18 mouse cellular contexts compared by ENCODE assay signal in genomic region chr6:12262641-12263400, GRCm38 (mm10).
DNase-seq lines count a peak whose midpoint lies in the region; ATAC-seq and TF ChIP-seq lines count a peak whose summit lies in the region.
"Had no signal": no experiment of that assay in that cellular context is flagged by ENCODE, and none has a peak within 500 bp of the region (broad histone marks: within the 10 kb centered on the region; RNA-seq: fewer than 3 reads in every experiment).

No protein-coding gene starts in this region.

- H3K9me3 ChIP-seq in CH12.LX (replicated peaks; ENCODE audit: low read length) (no peaks in the 10 kb centered on the region), MEL (replicated peaks; ENCODE audit: insufficient read depth, low read length) (no peaks in the 10 kb centered on the region)
- H3K9me3 ChIP-seq in hindbrain, postnatal 0 days (ENCODE audit: low read length): no peaks in the 10 kb centered on the region
- H3K9me3 ChIP-seq: embryonic facial prominence, embryonic 10.5 days; heart, embryonic 10.5 days had no signal

- H3K27me3 ChIP-seq in CH12.LX (replicated peaks): no peaks in the 10 kb centered on the region
- no peaks in the 10 kb centered on the region for H3K27me3 ChIP-seq in MEL (ENCODE audit: control insufficient read depth in 1 of 2, insufficient read depth in 2 of 2, low read length in 2 of 2)
- no peaks in the 10 kb centered on the region for H3K27me3 ChIP-seq in hindbrain, postnatal 0 days (ENCODE audit: insufficient read depth, low read length)

- no peak for ATAC-seq in hindbrain, postnatal 0 days
- ATAC-seq in activated CD4-positive, CD25-positive, alpha-beta regulatory T cell, adult 4 months: no peak
- ATAC-seq: forebrain, postnatal 0 days; hindbrain, embryonic 16.5 days had no signal

- TF ChIP-seq RAD21 in CH12.LX (IDR thresholded peaks at IDR 0.05; ENCODE audit: low read depth, low read length): no peak
- no peak for TF ChIP-seq RAD21 in MEL (IDR thresholded peaks at IDR 0.05; ENCODE audit: low read depth, low read length)

- WGBS in hindbrain, postnatal 0 days: 87% methylated on average over 15 of the region's 15 CpGs

- no peak for TF ChIP-seq POLR2A in CH12.LX (IDR thresholded peaks at IDR 0.05; ENCODE audit: low read depth, low read length)
- TF ChIP-seq POLR2A in MEL (IDR thresholded peaks at IDR 0.05; ENCODE audit: control insufficient read depth in 1 of 2, insufficient read depth in 1 of 2, low read depth in 1 of 2, low read length in 2 of 2, poor library complexity in 1 of 2): no peak

- H3K27ac ChIP-seq in CH12.LX (ENCODE audit: insufficient read depth, low read depth) (no peak overlapping the region), MEL (ENCODE audit: control insufficient read depth, low read depth, low read length) (no peak overlapping the region)
- H3K27ac ChIP-seq in hindbrain, postnatal 0 days: no peak overlapping the region
- H3K27ac ChIP-seq: embryonic facial prominence, embryonic 10.5 days; heart, embryonic 10.5 days had no signal

- dilution Hi-C loops in CH12.LX (cut with MboI; ENCODE audit: extremely low pct_ligation_motif_present, extremely low pct_unique_long_range_greater_than_20kb, low sequenced_read_pairs): no loop called here

- peak overlapping the region; percentile 65 for H3K4me2 ChIP-seq in CH12.LX (ENCODE audit: insufficient read depth, low read depth, poor library complexity, severe bottlenecking)
- H3K4me2 ChIP-seq in hindbrain, postnatal 0 days (ENCODE audit: low read depth, low read length): no peak overlapping the region
- H3K4me2 ChIP-seq: midbrain, embryonic 11.5 days had no signal

- 0 out of 4 replicates have a peak, but pooled peaks cover 0 to 5% of the 10 kb centered on the region in 2 experiments for H3K4me1 ChIP-seq in CH12.LX (ENCODE audit: control insufficient read depth in 1 of 2, insufficient read depth in 2 of 2)
- no peaks in the 10 kb centered on the region for H3K4me1 ChIP-seq in MEL (ENCODE audit: control insufficient read depth in 1 of 2, insufficient read depth in 2 of 2, low read length in 2 of 2)
- H3K4me1 ChIP-seq in hindbrain, postnatal 0 days (ENCODE audit: insufficient read depth, low read length): no peaks in the 10 kb centered on the region
- H3K4me1 ChIP-seq: heart, embryonic 10.5 days had no signal

- H3K36me3 ChIP-seq in CH12.LX (replicated peaks in 1 of 2; ENCODE audit: control insufficient read depth in 1 of 2, insufficient read depth in 1 of 2, low read length in 1 of 2) (no peaks in the 10 kb centered on the region), MEL (ENCODE audit: control insufficient read depth in 1 of 2, insufficient read depth in 2 of 2, low read length in 2 of 2) (no peaks in the 10 kb centered on the region)
- H3K36me3 ChIP-seq in hindbrain, postnatal 0 days (ENCODE audit: insufficient read depth, low read length): no peaks in the 10 kb centered on the region
- H3K36me3 ChIP-seq: embryonic facial prominence, embryonic 10.5 days; heart, embryonic 10.5 days had no signal

- TF ChIP-seq CTCF in CH12.LX (conservative IDR thresholded peaks at IDR 0.05 in 1 of 2, IDR thresholded peaks at IDR 0.05 in 1 of 2; ENCODE audit: low read depth in 2 of 2, low read length in 2 of 2) (no peak), MEL (IDR thresholded peaks at IDR 0.05 in 2 of 3, conservative IDR thresholded peaks at IDR 0.05 in 1 of 3; ENCODE audit: control insufficient read depth in 1 of 3, insufficient read depth in 1 of 3, low read depth in 2 of 3, low read length in 3 of 3, poor library complexity in 1 of 3, severe bottlenecking in 1 of 3) (no peak)
- no peak for TF ChIP-seq CTCF in hindbrain, postnatal 0 days (IDR thresholded peaks at IDR 0.05; ENCODE audit: low read depth)

- DNase-seq in CH12.LX (ENCODE audit: extremely low read depth) (no peak), MEL (ENCODE audit: low read depth, low spot score) (peak; percentile 4)
- peak; percentile 55 for DNase-seq in adrenal gland, postnatal 25 days
- DNase-seq in cerebellum, adult 9-11 months: peak; percentile 87
- no peak for DNase-seq in hindbrain, postnatal 0 days (ENCODE audit: low spot score)
- no peak for DNase-seq in left cerebral cortex, adult 18-20 months (ENCODE audit: low spot score in 2 of 2)
- DNase-seq: forebrain, postnatal 0 days; gastrocnemius, postnatal 14 days; kidney, adult 2 months; kidney, postnatal 25 days; layer of hippocampus, postnatal 36 days had no signal

- no peak overlapping the region for H3K4me3 ChIP-seq in CH12.LX (replicated peaks in 1 of 3; ENCODE audit: low read depth in 2 of 3, low read length in 2 of 3, poor library complexity in 1 of 3)
- H3K4me3 ChIP-seq in MEL (ENCODE audit: control insufficient read depth in 1 of 2, insufficient read depth in 1 of 2, low read depth in 2 of 2, low read length in 2 of 2): no peak overlapping the region
- no peak overlapping the region for H3K4me3 ChIP-seq in hindbrain, postnatal 0 days (ENCODE audit: low read length)
- H3K4me3 ChIP-seq: embryonic facial prominence, embryonic 10.5 days; erythroblast, embryonic 14.5 days; heart, embryonic 10.5 days; myocyte had no signal

- in situ Hi-C loops in CH12.LX (cut with MboI; ENCODE audit: low pct_ligation_motif_present, low pct_unique_long_range_greater_than_20kb, low sequenced_read_pairs): no loop called here

- H3K79me2 ChIP-seq in CH12.LX (replicated peaks; ENCODE audit: control insufficient read depth, extremely low read depth, insufficient read depth, poor library complexity, severe bottlenecking): no peaks in the 10 kb centered on the region
- no peaks in the 10 kb centered on the region for H3K79me2 ChIP-seq in MEL (ENCODE audit: control insufficient read depth, insufficient read depth, low read length, poor library complexity)

- no peak for TF ChIP-seq EP300 in CH12.LX (IDR thresholded peaks at IDR 0.05; ENCODE audit: low read length)
- no peak for TF ChIP-seq EP300 in MEL (IDR thresholded peaks at IDR 0.05; ENCODE audit: low read depth in 1 of 2, low read length in 2 of 2)

- H3K9ac ChIP-seq in CH12.LX (ENCODE audit: insufficient read depth, low read depth) (no peak overlapping the region), MEL (ENCODE audit: control insufficient read depth, low read depth, low read length, poor library complexity, severe bottlenecking) (no peak overlapping the region)
- H3K9ac ChIP-seq in hindbrain, postnatal 0 days (replicated peaks; ENCODE audit: low read length): no peak overlapping the region
- H3K9ac ChIP-seq: forebrain, postnatal 0 days had no signal

TF ChIP-seq in CH12.LX, 34 proteins besides CTCF, POLR2A, EP300 and RAD21:
- TF ChIP-seq MXI1 (IDR thresholded peaks at IDR 0.05; ENCODE audit: low read depth, low read length): no peak
- TF ChIP-seq BHLHE40 (IDR thresholded peaks at IDR 0.05; ENCODE audit: low read depth, low read length): no peak
- no peak for TF ChIP-seq TCF12 (IDR thresholded peaks at IDR 0.05; ENCODE audit: low read depth, low read length)
- no peak for TF ChIP-seq TBP (conservative IDR thresholded peaks at IDR 0.05; ENCODE audit: low read depth, low read length)
- TF ChIP-seq SIN3A (IDR thresholded peaks at IDR 0.05; ENCODE audit: low read length): no peak
- TF ChIP-seq E2F4 (IDR thresholded peaks at IDR 0.05; ENCODE audit: insufficient replicate concordance, low read depth, low read length): no peak
- TF ChIP-seq MEF2A (IDR thresholded peaks at IDR 0.05; ENCODE audit: borderline replicate concordance, low read depth, low read length): no peak
- no peak for TF ChIP-seq CHD1 (IDR thresholded peaks at IDR 0.05; ENCODE audit: low read depth, low read length)
- TF ChIP-seq RCOR1 (conservative IDR thresholded peaks at IDR 0.05; ENCODE audit: low read depth, low read length): no peak
- TF ChIP-seq JUN (IDR thresholded peaks at IDR 0.05; ENCODE audit: insufficient read depth, low read depth, low read length): no peak
- TF ChIP-seq HCFC1 (IDR thresholded peaks at IDR 0.05; ENCODE audit: low read depth, low read length): no peak
- no peak for TF ChIP-seq MAX (IDR thresholded peaks at IDR 0.05; ENCODE audit: low read length)

TF ChIP-seq in MEL, 35 proteins besides CTCF, POLR2A, EP300 and RAD21:
- TF ChIP-seq MXI1 (IDR thresholded peaks at IDR 0.05; ENCODE audit: low read depth, low read length): no peak
- no peak for TF ChIP-seq ZKSCAN1 (IDR thresholded peaks at IDR 0.05; ENCODE audit: low read depth, low read length)
- no peak for TF ChIP-seq POLR2AphosphoS5 (IDR thresholded peaks at IDR 0.05; ENCODE audit: borderline replicate concordance, low read depth, low read length)
- no peak for TF ChIP-seq ZMIZ1 (IDR thresholded peaks at IDR 0.05; ENCODE audit: low read depth, low read length)
- no peak for TF ChIP-seq MYB (IDR thresholded peaks at IDR 0.05; ENCODE audit: low read depth, low read length)
- TF ChIP-seq MAZ (IDR thresholded peaks at IDR 0.05; ENCODE audit: low read depth, low read length): no peak
- TF ChIP-seq GATA1 (IDR thresholded peaks at IDR 0.05; ENCODE audit: low read depth, low read length): no peak
- TF ChIP-seq JUND (IDR thresholded peaks at IDR 0.05; ENCODE audit: low read depth, low read length): no peak
- no peak for TF ChIP-seq TBP (IDR thresholded peaks at IDR 0.05; ENCODE audit: low read depth, low read length)
- TF ChIP-seq ZC3H11A (IDR thresholded peaks at IDR 0.05; ENCODE audit: low read depth, low read length): no peak

Comparison
In these comparisons a context has a peak if more than half of its experiments do, and no peak if none do; other contexts are left out.
1. DNase-seq: peak in MEL (single experiment), adrenal gland, postnatal 25 days (single experiment) and cerebellum, adult 9-11 months (single experiment); none in CH12.LX (single experiment), hindbrain, postnatal 0 days (single experiment) and left cerebral cortex, adult 18-20 months (0 of 2).